Mouse (Mus musculus) stomach, embryonic 14.5 days (tissue): Measurements from ENCODE around the gene Mpv17l. TPM values are rescaled to one million over a fixed set of nuclear protein-coding genes. Genes with fewer than 3 reads are reported as not detected.
"Not testable (repeated sequence)": the region's sequence is repeated elsewhere in the genome, so short reads cannot be mapped to it uniquely, and the experiment has no call there.

ENCODE experiments used
- ATAC-seq: fragments of 200-750 bp; cut with Nextera tagmentation; 2 replicates; pipeline ENCODE4 v1.8.0; 2017; ENCODE audit warnings: low read depth, moderate TSS enrichment; ENCODE audit not compliant: insufficient number of reproducible peaks, insufficient read depth, low FRiP score
- H3K27ac ChIP-seq: fragments of 300-500 bp; sonication (generic); 2 replicates; pipeline ENCODE4 v1.5.1; 2014; ENCODE audit warnings: mild to moderate bottlenecking, low read length, moderate library complexity, mixed read lengths
- H3K27me3 ChIP-seq: fragments of 300-500 bp; sonication (generic); 2 replicates; pipeline ENCODE4 v1.6.1; 2014; ENCODE audit warnings: low read length, control low read depth, mixed read lengths; ENCODE audit not compliant: control insufficient read depth, insufficient read depth
- H3K36me3 ChIP-seq: fragments of 300-500 bp; sonication (generic); 2 replicates; pipeline ENCODE4 v1.6.1; 2014; ENCODE audit warnings: mild to moderate bottlenecking, control low read depth, low read length, moderate library complexity, mixed read lengths; ENCODE audit not compliant: control insufficient read depth, insufficient read depth
- H3K4me1 ChIP-seq: fragments of 300-500 bp; sonication (generic); 2 replicates; pipeline ENCODE4 v1.6.1; 2014; ENCODE audit warnings: low read length, control low read depth, mixed read lengths; ENCODE audit not compliant: control insufficient read depth, insufficient read depth
- H3K4me2 ChIP-seq: fragments of 300-500 bp; sonication (generic); replicated peaks from 2 replicates; pipeline ENCODE4 v1.6.1; 2014; ENCODE audit warnings: low read depth, low read length, control low read depth
- H3K4me3 ChIP-seq: fragments of 300-500 bp; sonication (generic); 2 replicates; pipeline ENCODE4 v1.5.1; 2014; ENCODE audit warnings: low read depth, low read length, control low read depth
- H3K9ac ChIP-seq: fragments of 300-500 bp; sonication (generic); replicated peaks from 2 replicates; pipeline ENCODE4 v1.6.1; 2014; ENCODE audit warnings: low read depth, mild to moderate bottlenecking, control low read depth, low read length, moderate library complexity, mixed read lengths
- H3K9me3 ChIP-seq: fragments of 300-500 bp; sonication (generic); 2 replicates; pipeline ENCODE4 v1.6.1; 2016; ENCODE audit warnings: low read depth, low read length, control low read depth; ENCODE audit not compliant: control insufficient read depth
- WGBS: fragments of 180-500 bp; shearing (Covaris S2); extraction: QIAGEN DNeasy Blood & Tissue Kit; methylation state at CpG from one replicate; pipeline ENCODE4 v1.1.7; 2014; 5-methylcytosine and 5-hydroxymethylcytosine counted together
- polyA plus RNA-seq: library from polyadenylated mRNA; unstranded; fragments of >200 nt; fragmentation: Nextera tagmentation; extraction: Ambion mirVana; gene quantifications from 2 replicates; pipeline ENCODE4 v1.2.1, GENCODE M21; 2014

The Mpv17l gene
- polyA plus RNA-seq, 1 experiment from 2014 or later, result 6.9 TPM

GRCm38 (mm10) chr16:13977026-13977425, 74.1 kb downstream of the Mpv17l start:
- WGBS, result 60% methylated on average over 1 of the region's 1 CpGs

DNA sequence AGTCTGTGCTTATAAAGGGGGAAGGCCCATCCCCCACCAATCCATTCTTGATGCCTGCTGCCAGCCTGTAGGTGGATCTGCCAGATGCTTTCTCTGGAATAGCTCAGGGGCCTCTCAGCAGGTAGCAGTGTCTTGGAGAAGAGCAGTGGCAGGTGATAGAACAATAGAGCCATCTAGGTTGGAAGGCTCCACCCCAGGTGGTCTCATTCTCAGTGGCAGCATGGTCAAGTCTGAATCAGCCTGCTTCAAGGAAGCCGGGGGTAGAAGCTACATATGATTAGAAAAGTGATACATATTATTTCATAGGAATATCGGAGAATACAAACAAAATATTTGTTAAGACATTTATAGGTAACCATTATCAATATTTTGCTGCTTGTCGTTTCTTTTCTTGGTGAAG, 78.8 kb downstream of the Mpv17l start:
- not testable (repeated sequence) for H3K36me3 ChIP-seq, H3K9ac ChIP-seq, H3K4me1 ChIP-seq, H3K4me2 ChIP-seq, H3K4me3 ChIP-seq, ATAC-seq, H3K9me3 ChIP-seq, H3K27ac ChIP-seq, H3K27me3 ChIP-seq
- WGBS, result 80% methylated on average over 3 of the region's 3 CpGs

More at GRCm38 (mm10) chr16:13977026-13977425, 74.1 kb downstream of the Mpv17l start:
- not testable (repeated sequence) for H3K4me3 ChIP-seq, H3K4me1 ChIP-seq, H3K27ac ChIP-seq, H3K4me2 ChIP-seq, H3K9me3 ChIP-seq, H3K36me3 ChIP-seq, ATAC-seq, H3K9ac ChIP-seq, H3K27me3 ChIP-seq

GRCm38 (mm10) chr16:13983161-13983560, 80.2 kb downstream of the Mpv17l start:
- Histone ChIP-seq H3K27ac (no peak overlapping the region), H3K27me3 (no peaks in the 10 kb centered on the region), H3K4me1 (no peaks in the 10 kb centered on the region), H3K9me3 (no peaks in the 10 kb centered on the region), H3K4me3 (no peak overlapping the region), H3K4me2 (no peak overlapping the region), H3K9ac (no peak overlapping the region), H3K36me3 (no peaks in the 10 kb centered on the region)
- no peak for ATAC-seq
- 85% methylated on average over 5 of the region's 5 CpGs for WGBS

GRCm38 (mm10) chr16:13986197-13986573, 83.2 kb downstream of the Mpv17l start:
- no peak for ATAC-seq
- H3K4me1 ChIP-seq, result no peaks in the 10 kb centered on the region
- peak overlapping the region; percentile 36; the same call in 1 of the 2 replicates for H3K4me3 ChIP-seq
- 72% methylated on average over 3 of the region's 3 CpGs for WGBS
- H3K9ac ChIP-seq, result no peak overlapping the region
- H3K36me3 ChIP-seq, result no peaks in the 10 kb centered on the region
- H3K4me2 ChIP-seq, result peak overlapping the region; percentile 84
- no peak overlapping the region for H3K27ac ChIP-seq
- H3K9me3 ChIP-seq, result no peaks in the 10 kb centered on the region
- H3K27me3 ChIP-seq, result no peaks in the 10 kb centered on the region

DNA sequence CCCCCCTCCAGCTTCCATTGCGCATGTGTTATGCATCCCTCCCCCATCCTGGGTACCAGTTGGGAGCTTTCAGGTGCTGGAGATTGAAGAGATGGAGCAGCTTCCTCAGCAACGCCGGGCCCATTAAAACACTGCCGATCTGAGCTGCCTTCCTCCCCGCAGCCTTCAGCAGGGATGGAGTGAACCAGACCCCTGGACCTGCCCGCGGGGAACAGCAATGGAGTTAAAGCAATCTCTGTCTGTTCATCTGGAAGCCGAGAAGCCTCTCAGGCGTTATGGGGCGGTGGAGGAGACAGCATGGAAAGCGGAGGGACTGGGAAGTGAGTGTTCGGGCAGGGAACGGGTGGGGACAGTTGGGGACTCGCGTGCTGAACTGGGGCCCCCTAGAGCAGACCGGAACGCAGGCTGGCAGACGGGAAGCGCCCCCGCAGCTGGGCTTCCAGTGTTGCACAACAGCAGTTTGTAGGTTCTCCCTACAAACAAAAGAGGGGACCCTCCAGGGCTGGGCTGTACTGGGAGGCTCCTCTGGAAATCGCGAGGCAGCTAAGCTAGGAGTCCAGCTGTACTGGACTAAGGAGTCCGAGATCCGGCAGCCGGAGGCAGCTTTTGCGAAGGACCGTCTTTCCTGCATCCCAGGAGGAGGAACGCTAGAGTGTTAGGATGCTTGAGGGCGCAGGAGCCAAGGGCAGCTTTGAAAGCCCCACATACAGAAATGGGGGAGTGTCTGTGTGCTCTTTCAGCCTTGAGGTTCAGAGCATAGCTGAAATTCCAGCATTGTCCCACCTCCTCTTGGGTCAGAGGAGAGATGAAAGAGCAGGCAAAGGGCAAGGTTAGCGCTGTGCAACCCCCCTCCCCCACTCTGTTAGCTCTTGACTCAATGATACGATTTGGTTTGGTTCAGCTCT, 83.9 kb downstream of the Mpv17l start, which contains the start of the genes 2900011O08Rik and Ifitm7:
Gene 2900011O08Rik, plus strand, starts transcription at position 31 of the 905 bp plus-strand sequence.
Gene Ifitm7, minus strand, starts transcription at position 315 of the 905 bp plus-strand sequence.
- Histone ChIP-seq H3K27ac (no peak within 1 kb of the TSS), H3K36me3 (no peaks in the 10 kb centered on the region), H3K9me3 (no peaks in the 10 kb centered on the region), H3K27me3 (no peaks in the 10 kb centered on the region), H3K4me3 (peak within 1 kb of the TSS; percentile 36), H3K4me1 (no peaks in the 10 kb centered on the region), H3K4me2 (peak within 1 kb of the TSS; percentile 84), H3K9ac (peak within 1 kb of the TSS; percentile 34)
- peak; percentile 58; the same call in 1 of the 2 replicates for ATAC-seq
- 1% methylated on average over 31 of the region's 31 CpGs for WGBS

DNA sequence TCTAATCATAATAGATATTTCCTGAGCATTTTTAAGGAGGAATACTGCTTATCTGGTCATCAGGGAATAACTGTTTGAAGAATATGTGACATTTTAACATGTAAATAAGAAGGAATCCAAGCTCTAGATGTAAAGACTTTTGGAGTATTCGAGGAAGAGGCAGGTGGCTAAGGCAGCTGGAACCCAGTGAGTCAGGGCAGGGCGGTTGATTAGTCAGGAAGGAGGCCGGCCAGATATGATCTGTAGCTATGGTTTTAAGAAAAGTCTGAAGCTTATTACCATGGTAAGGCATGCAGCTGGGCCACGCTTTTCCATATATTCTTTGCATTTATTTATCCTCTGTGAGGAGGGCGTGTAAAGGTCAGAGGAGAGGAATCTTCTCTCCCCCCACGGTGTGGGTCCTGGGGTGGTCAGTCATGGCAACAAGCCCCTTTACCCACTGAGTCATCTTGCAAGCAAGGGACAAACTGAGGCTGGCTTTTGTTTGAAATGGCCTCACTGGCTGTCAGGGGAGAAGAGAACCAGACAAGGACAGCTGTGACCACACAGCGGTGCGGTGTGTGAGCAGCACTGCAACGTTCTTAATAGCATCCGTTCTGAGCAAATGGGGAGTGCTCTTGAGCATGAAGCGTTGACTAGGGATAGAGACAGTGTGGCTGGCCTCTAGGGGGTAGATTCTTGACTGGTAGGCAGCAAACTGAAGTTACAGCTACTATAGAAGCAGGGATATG, 89.7 kb downstream of the Mpv17l start:
- no peak overlapping the region for H3K4me2 ChIP-seq
- no peaks in the 10 kb centered on the region for H3K27me3 ChIP-seq
- no peak for ATAC-seq
- no peaks in the 10 kb centered on the region for H3K9me3 ChIP-seq
- no peaks in the 10 kb centered on the region for H3K36me3 ChIP-seq
- 80% methylated on average over 11 of the region's 11 CpGs for WGBS
- no peaks in the 10 kb centered on the region for H3K4me1 ChIP-seq
- H3K9ac ChIP-seq, result no peak overlapping the region
- no peak overlapping the region for H3K4me3 ChIP-seq
- no peak overlapping the region for H3K27ac ChIP-seq

GRCm38 (mm10) chr16:13994076-13994475, 91.1 kb downstream of the Mpv17l start:
- Histone ChIP-seq H3K27ac (no peak overlapping the region), H3K9me3 (no peaks in the 10 kb centered on the region), H3K4me1 (no peaks in the 10 kb centered on the region), H3K27me3 (no peaks in the 10 kb centered on the region), H3K4me2 (no peak overlapping the region), H3K9ac (no peak overlapping the region), H3K4me3 (no peak overlapping the region), H3K36me3 (no peaks in the 10 kb centered on the region)
- 81% methylated on average over 1 of the region's 1 CpGs for WGBS
- ATAC-seq, result no peak

DNA sequence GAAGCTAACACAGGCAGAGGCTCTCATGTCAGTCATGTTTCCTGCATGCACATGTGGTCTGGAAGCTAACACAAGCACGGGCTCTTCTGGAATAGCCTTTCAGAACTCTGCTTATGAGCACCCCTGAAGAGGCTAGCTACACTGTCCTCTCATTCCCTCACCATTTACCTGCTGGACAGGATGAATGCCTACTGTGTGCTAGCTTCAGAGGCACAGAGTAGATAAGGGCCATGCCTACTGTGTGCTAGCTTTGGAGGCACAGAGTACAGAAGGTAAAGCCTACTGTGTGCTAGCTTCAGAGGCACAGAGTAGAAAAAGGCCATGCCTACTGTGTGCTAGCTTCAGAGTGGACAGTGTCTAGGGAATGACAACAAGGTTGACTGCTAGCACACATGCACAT, 91.5 kb downstream of the Mpv17l start:
- no peak overlapping the region for H3K4me2 ChIP-seq
- no peaks in the 10 kb centered on the region for H3K4me1 ChIP-seq
- WGBS, result 98% methylated on average over 1 of the region's 1 CpGs
- no peaks in the 10 kb centered on the region for H3K36me3 ChIP-seq
- no peak overlapping the region for H3K4me3 ChIP-seq
- no peak overlapping the region for H3K27ac ChIP-seq
- no peak overlapping the region for H3K9ac ChIP-seq
- no peak for ATAC-seq
- H3K27me3 ChIP-seq, result no peaks in the 10 kb centered on the region
- no peaks in the 10 kb centered on the region for H3K9me3 ChIP-seq
